Mouse (Mus musculus) liver, postnatal 0 days (tissue): Measurements from ENCODE around the gene Rpl28.

Experiments
- CTCF ChIP-seq: sonication (generic); IDR thresholded peaks from 2 replicates; pipeline ENCODE4 v1.5.1; 2016; ENCODE audit warnings: antibody characterized with exemption, low read depth
- EP300 ChIP-seq: IDR thresholded peaks from 2 replicates; pipeline ENCODE4 v1.6.1; 2016; ENCODE audit warnings: antibody characterized with exemption, low read depth, mild to moderate bottlenecking

GRCm38 (mm10) chr7:4776131-4776530, 16.5 kb upstream of the Rpl28 start:
- TF ChIP-seq CTCF (no peak), EP300 (no peak)
